Mouse (Mus musculus) spleen, postnatal 4 days (tissue): ENCODE data around the gene Gm49378.

ENCODE experiments used
- DNase-seq, 2 experiments: peaks; one replicate each; pipeline ENCODE4 v3.0.0; 2022; ENCODE audit warnings: low spot score in 2 of 2

Gene Gm49378

DNA sequence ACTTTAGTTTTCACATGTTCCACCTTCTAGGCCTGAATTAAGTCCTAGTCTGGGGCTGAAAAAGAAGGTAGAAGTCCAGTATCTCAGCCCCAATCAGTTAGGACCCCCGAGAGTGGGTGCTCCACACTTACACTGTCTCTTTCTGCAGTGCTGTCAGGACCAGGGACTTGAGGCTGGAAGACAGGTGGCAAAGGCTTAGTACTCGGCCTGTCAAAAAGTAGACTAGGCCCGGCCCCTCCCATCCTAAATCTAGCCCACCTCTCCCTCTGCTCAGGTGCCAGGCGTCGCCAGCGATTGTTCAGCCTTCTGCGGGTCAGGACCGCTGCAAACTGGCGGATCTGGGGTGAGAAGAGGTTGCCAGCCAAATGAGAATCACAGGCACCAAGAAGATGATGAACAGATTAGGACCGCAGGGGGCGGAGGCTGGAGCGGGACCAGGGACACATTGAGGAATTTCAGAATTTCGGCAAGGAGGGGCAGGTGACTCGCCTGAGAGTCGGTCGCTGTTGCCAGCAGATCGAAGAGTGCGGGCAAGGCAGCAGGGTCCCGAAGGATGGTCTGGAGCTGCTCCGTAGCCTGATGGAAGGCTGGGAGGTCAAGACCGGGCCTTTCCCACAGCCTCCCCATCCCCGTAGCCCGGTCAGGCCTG lies 2.7 kb downstream of the Gm49378 start:
- DNase-seq = no peak

DNA sequence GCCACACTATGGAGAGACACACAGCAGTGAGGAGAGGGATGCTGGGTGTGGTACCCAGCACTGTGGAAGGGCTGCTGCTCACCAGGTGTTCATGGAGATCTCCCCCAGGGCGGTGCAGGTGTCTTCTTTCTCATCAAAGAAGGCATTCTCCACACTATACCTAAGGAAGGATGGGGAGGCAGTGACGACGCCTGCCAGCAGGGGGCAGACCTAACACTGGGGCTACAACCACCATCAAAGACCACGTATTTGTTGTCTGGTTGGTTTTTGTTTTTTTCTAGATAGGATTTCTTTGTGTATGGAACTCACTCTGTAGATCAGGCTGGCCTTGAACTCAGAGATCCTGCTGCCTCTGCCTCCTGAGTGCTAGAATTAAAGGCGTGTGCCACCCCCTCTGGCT lies 8.4 kb downstream of the Gm49378 start:
- DNase-seq = peak; percentile 73 to 92

- peak in 1 of 2 experiments; percentile 64 for DNase-seq
Measured at GRCm38 (mm10) chr14:55628077-55628827, 9.4 kb downstream of the Gm49378 start.

DNA sequence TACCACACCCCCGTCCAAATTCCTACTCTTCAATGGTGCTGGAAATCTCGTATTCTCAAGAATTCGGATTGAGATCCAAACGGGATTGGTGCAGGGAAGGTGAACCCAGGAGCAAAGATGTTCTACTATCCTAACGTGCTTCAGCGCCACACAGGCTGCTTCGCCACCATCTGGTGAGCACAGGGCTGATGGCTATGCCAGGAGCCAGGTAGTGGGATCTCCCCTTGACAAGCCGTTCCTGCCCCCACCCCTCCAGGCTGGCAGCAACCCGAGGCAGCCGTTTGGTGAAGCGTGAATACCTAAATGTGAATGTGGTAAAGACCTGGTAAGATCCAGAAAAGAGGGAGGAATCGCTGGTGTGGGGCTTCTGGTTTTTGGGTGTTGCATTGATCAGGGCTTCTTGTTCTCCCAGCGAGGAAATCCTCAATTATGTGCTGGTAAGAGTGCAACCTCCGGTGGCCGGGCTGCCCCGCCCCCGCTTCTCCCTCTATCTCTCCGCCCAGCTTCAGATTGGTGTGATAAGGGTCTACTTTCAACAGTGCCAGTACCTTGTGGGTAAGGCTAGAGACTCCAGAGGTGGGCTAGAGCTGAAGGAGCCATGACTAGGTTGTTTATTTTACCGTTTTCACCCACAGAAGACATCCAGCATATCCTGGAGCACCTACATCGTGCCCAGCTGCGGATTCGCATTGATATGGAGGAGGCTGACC lies 19.1 kb downstream of the Gm49378 start:
- DNase-seq = peak; percentile 58 to 64

DNA sequence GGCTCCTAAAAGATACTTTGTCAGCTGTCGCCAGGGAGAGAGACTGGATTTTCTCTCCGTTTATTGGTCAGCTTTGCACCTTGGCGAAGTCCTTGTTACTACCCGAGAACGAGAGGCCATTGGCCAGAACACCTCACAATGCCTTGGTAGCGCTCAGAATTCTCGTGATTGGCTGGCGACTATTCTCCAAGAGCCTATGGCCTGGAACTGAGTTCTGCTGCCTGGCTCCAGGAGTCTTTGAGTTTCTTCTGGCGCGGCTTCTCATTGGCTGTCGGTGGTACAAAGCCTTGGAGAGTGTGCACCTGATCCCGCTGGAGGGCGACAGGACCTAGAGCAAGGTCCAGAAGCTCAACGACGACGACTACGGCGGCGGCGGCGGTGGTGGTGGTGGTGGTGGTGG lies 19.9 kb downstream of the Gm49378 start, which contains the start of gene Rec8:
Gene Rec8, plus strand, starts transcription at position 216 of the 400 bp plus-strand sequence.
- DNase-seq = peak in 1 of 2 experiments; percentile 34

GRCm38 (mm10) chr14:55616844-55617243 lies 20.9 kb downstream of the Gm49378 start:
- no peak for DNase-seq

- DNase-seq = no peak
Measured at GRCm38 (mm10) chr14:55615876-55616275, 21.8 kb downstream of the Gm49378 start.

DNA sequence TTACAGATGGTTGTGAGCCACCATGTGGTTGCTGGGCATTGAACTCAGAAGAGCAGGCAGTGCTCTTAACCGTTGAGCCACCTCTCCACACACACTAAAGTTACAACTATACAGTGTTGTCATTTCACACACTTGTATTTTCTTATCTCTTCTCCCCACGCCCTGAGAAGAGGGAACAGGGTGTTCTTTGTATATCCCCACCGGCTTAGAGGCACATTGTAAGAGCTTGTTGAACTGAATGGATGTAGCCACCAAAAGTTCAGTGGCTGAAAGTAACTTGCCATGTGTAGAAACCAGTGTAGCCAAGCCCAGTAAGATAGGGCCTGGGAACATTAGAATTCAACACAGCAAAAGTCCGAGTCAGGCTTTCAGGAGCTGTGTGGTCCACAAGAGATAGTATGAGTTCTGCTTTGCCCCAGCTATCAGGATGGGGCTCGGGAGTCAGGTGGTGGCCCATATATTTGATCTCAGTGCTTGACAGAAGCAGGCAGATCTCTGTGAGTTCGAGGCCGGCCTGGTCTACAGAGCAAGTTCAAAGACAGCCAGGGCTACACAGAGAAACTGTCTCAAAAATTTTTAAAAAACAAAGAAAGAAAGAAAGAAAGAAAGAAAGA lies 23.0 kb downstream of the Gm49378 start:
- DNase-seq = peak in 1 of 2 experiments; percentile 65

- no peak for DNase-seq
Measured at GRCm38 (mm10) chr14:55613346-55613745, 24.3 kb downstream of the Gm49378 start.

- no peak for DNase-seq
Measured at GRCm38 (mm10) chr14:55608339-55608738, 29.4 kb downstream of the Gm49378 start.

DNA sequence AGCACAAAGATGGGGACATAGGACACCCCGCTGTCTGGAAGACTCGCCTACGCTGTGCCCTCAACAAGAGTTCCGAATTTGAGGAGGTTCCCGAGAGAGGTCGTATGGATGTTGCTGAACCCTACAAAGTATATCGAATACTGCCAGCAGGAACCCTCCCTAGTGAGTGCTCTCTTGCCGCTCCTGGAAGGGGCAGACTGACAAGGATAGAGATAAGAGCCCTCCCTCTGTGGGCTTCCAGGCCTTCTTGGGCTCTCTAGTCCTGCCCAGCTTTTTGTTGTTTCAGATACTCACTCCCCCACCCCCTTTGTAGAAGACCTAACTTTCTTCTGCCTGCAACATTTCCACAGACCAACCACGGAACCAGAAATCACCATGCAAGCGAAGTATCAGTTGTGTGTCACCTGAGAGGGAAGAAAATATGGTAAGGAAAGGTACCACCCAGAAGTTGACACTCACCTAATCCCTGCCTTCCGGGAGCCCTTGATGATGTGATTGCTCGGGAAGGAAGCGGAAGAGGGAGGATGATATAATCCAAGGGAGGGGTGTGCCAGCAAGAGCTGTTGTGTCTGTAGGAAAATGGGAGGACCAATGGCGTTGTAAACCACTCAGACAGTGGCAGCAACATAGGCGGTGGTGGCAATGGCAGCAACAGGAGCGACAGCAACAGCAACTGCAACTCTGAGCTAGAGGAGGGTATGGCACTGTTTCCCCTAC lies 31.8 kb downstream of the Gm49378 start:
- DNase-seq = no peak

- DNase-seq = no peak
Measured at GRCm38 (mm10) chr14:55604823-55605222, 32.9 kb downstream of the Gm49378 start.

GRCm38 (mm10) chr14:55603633-55604576 lies 33.8 kb downstream of the Gm49378 start:
- peak; percentile 95 for DNase-seq

- DNase-seq = no peak
Measured at GRCm38 (mm10) chr14:55603271-55603632, 34.4 kb downstream of the Gm49378 start, which contains the start of gene Irf9. Gene Irf9, plus strand, starts transcription at chr14:55603571.

DNA sequence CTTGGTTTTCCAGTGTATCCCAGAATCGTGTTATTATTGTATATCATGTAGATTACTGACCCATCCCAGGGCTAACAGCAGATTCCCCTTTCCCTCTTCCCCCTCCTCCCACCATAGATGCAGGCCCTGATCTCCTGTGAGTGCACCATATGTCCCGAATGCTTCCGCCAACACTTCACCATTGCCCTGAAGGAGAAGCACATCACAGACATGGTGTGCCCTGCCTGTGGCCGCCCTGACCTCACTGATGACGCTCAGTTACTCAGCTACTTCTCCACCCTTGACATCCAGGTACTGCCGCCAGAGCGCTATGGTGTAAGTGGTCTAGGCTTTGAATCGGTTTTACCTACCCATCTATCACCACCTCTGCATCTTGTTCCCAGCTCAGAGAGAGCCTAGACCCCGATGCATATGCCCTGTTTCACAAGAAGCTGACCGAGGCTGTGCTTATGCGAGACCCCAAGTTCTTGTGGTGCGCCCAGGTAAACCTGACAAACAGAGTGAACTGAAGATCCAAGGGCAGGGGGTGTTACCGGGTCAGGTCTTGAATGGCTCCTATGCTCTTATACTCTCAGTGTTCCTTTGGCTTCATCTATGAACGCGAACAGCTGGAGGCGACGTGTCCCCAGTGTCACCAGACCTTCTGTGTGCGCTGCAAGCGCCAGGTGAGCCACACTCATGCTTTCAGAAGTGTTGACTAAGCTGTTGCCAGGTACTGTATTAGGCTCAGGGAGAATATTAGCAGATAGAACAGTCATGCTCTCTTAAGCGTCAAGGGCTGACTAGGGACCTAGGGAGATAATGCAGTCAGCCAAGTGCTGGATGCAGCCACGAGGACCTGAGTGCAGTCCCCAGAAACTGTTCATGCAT lies 38.9 kb downstream of the Gm49378 start:
- DNase-seq = no peak

DNA sequence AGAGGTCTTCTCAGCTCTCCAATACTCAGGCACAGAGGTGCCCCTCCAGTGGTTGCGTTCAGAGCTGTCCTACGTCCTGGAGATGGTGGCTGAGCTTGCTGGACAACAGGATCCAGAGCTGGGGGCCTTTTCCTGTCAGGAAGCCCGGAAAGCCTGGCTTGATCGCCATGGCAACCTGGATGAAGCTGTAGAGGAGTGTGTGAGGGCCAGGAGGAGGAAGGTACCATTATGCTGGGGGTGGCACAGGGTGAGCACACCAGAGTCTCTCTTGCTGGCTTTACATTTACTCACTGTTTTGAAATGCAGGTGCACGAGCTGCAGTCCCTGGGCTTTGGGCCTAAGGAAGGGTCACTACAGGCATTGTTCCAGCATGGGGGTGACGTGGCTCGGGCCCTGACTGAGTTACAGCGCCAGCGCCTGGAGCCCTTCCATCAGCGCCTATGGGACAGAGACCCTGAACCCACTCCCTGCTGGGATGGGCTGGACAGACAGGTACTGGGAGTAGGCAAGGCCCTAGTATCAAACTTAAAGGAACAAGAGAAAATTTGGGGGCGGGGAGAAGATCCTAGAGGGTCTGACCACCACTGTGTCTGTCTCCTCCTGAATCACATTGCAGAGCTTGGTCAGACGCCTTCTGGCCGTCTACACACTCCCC lies 41.5 kb downstream of the Gm49378 start:
- no peak for DNase-seq

GRCm38 (mm10) chr14:55592226-55592625 lies 45.5 kb downstream of the Gm49378 start:
- DNase-seq = no peak

DNA sequence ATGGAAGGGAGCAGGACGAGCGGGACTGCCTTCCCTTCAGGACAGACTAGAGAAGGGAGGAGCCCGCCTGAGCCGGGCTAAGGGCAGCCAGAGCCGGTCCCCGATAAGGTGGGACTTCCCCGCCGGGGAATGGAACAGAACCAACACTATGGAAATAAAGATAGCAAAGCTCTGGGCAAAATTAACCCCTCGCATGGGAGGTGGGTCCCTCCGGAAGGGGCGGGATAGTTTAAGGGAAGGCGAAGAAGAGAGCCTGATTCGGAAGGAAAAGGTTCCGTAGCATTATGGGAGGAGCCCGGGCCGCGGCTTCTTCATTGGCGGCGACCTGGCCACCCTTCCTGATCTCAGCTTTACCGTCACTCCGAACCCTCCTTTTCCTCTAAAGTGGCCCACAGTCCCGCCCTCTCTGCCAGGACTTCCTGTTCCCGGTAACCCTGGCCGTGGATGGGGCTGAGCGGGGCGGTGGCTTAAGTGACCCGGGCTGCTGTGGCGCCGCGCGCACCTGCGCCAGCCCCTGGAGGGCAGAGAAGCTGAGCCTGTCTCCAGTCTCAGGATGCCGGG lies 46.3 kb downstream of the Gm49378 start, which contains the start of gene Rnf31:
Gene Rnf31, plus strand, starts transcription at position 378 of the 561 bp plus-strand sequence.
- DNase-seq = peak; percentile 92 to 94
